Mouse (Mus musculus) inflammation-experienced regulatory T-cells, adult 6 months (primary cell): ENCODE data around the gene Ep300. TPM values are rescaled to one million over a fixed set of nuclear protein-coding genes. Genes with fewer than 3 reads are reported as not detected.
"Not testable (repeated sequence)": the region's sequence is repeated elsewhere in the genome, so short reads cannot be mapped to it uniquely, and the experiment has no call there.

Experiments used
- ATAC-seq: one replicate; pipeline ENCODE4 v1.8.0; 2017
- polyA plus RNA-seq, 3 experiments: library from polyadenylated mRNA; unstranded; fragments of 100-300 nt; shearing (Covaris generic); gene quantifications; one replicate each; pipeline ENCODE4 v1.2.1; 2017

Ep300 gene
- polyA plus RNA-seq, 3 experiments from 2014 or later = 16.1 to 20.2 (median 16.7) TPM

GRCm38 (mm10) chr15:81594146-81594696 is 9.1 kb downstream of the Ep300 start:
- ATAC-seq = no peak

- not testable (repeated sequence) for ATAC-seq
Observed at GRCm38 (mm10) chr15:81598742-81599141, 13.6 kb downstream of the Ep300 start.

GRCm38 (mm10) chr15:81605241-81605640 is 20.1 kb downstream of the Ep300 start:
- no peak for ATAC-seq

GRCm38 (mm10) chr15:81606634-81607033 is 21.5 kb downstream of the Ep300 start:
- no peak for ATAC-seq

GRCm38 (mm10) chr15:81649516-81650455 is 64.6 kb downstream of the Ep300 start:
- no peak for ATAC-seq

- no peak for ATAC-seq
Observed at GRCm38 (mm10) chr15:81650636-81651035, 65.5 kb downstream of the Ep300 start.

GRCm38 (mm10) chr15:81661701-81662100 is 76.5 kb downstream of the Ep300 start:
- no peak for ATAC-seq

- no peak for ATAC-seq
Observed at GRCm38 (mm10) chr15:81663281-81663680, 78.1 kb downstream of the Ep300 start.

GRCm38 (mm10) chr15:81663697-81664561 is 78.8 kb downstream of the Ep300 start, which contains the start of gene L3mbtl2:
L3mbtl2 (plus strand) TSS chr15:81663889.
- ATAC-seq = peak; percentile 99

- ATAC-seq = no peak
Observed at GRCm38 (mm10) chr15:81666957-81667356, 81.8 kb downstream of the Ep300 start.

- no peak for ATAC-seq
Observed at GRCm38 (mm10) chr15:81670231-81670640, 85.1 kb downstream of the Ep300 start.

GRCm38 (mm10) chr15:81676637-81677036 is 91.5 kb downstream of the Ep300 start:
- no peak for ATAC-seq

GRCm38 (mm10) chr15:81680301-81680805 is 95.2 kb downstream of the Ep300 start:
- ATAC-seq = no peak

GRCm38 (mm10) chr15:81693366-81693966 is 108.3 kb downstream of the Ep300 start:
- ATAC-seq = peak; percentile 38

- peak; percentile 56 for ATAC-seq
Observed at GRCm38 (mm10) chr15:81693967-81694881, 109.1 kb downstream of the Ep300 start.

GRCm38 (mm10) chr15:81694891-81695290 is 109.7 kb downstream of the Ep300 start:
- no peak for ATAC-seq

- no peak for ATAC-seq
Observed at GRCm38 (mm10) chr15:81697175-81697574, 112.0 kb downstream of the Ep300 start, which contains the start of gene Chadl. Chadl (minus strand) TSS chr15:81697287.

- ATAC-seq = peak; percentile 37
Observed at GRCm38 (mm10) chr15:81697847-81698246, 112.7 kb downstream of the Ep300 start.

GRCm38 (mm10) chr15:81698532-81698931 is 113.4 kb downstream of the Ep300 start:
- ATAC-seq = no peak

- ATAC-seq = no peak
Observed at GRCm38 (mm10) chr15:81700161-81700560, 115.0 kb downstream of the Ep300 start.

GRCm38 (mm10) chr15:81700601-81701000 is 115.5 kb downstream of the Ep300 start:
- ATAC-seq = no peak
